ENCODE assay signal across 8 mouse cellular contexts in genomic region chr13:51400186-51400719, GRCm38 (mm10). TPM values are rescaled to one million over a fixed set of nuclear protein-coding genes. Genes with fewer than 3 reads are reported as not detected.
DNase-seq lines count a peak whose midpoint lies in the region; ATAC-seq and TF ChIP-seq lines count a peak whose summit lies in the region.

No protein-coding gene starts in this region.

- TF ChIP-seq CTCF in forebrain, postnatal 0 days (IDR thresholded peaks at IDR 0.05; ENCODE audit: low read depth) = no peak

- peak overlapping the region; percentile 55; the same call in 1 of the 2 replicates for H3K27ac ChIP-seq in forebrain, postnatal 0 days (ENCODE audit: low read depth, low read length)
- no peak overlapping the region for H3K27ac ChIP-seq in neural tube, embryonic 12.5 days

- WGBS in forebrain, postnatal 0 days = 34% methylated on average over 14 of the region's 14 CpGs
- 27% methylated on average over 14 of the region's 14 CpGs for WGBS in neural tube, embryonic 12.5 days

- H3K4me2 ChIP-seq in forebrain, postnatal 0 days (ENCODE audit: low read depth) = peak overlapping the region; percentile 62
- H3K4me2 ChIP-seq in neural tube, embryonic 12.5 days (replicated peaks) = peak overlapping the region; percentile 71

- no peaks in the 10 kb centered on the region for H3K27me3 ChIP-seq in forebrain, postnatal 0 days (ENCODE audit: insufficient read depth, low read length)
- H3K27me3 ChIP-seq in neural tube, embryonic 12.5 days (replicated peaks) = no peaks in the 10 kb centered on the region

- H3K4me3 ChIP-seq in forebrain, postnatal 0 days (ENCODE audit: low read depth, low read length) = peak overlapping the region; percentile 30
- H3K4me3 ChIP-seq in neural tube, embryonic 12.5 days = peak overlapping the region; percentile 37

- peak overlapping the region; percentile 44 for H3K9ac ChIP-seq in forebrain, postnatal 0 days
- H3K9ac ChIP-seq in neural tube, embryonic 12.5 days = 0 out of 2 replicates have a peak overlapping the region, but pooled peaks have one; percentile 48

- peak; percentile 44 for DNase-seq in embryo, embryonic 11 days
- no peak for DNase-seq in embryo, embryonic 10.5 days (ENCODE audit: low spot score)
- peak; percentile 27 to 45 for DNase-seq in spleen, postnatal 36 days (ENCODE audit: low spot score in 2 of 2)
- DNase-seq in spleen, postnatal 4 days (ENCODE audit: low spot score in 2 of 2) = no peak
- DNase-seq in forebrain, postnatal 0 days = no peak
- peak; percentile 48 to 79 for DNase-seq in kidney, postnatal 25 days

- ATAC-seq in forebrain, postnatal 0 days = peak; percentile 45; the same call in 1 of the 2 replicates
- peak; percentile 52 for ATAC-seq in neural tube, embryonic 12.5 days (ENCODE audit: low FRiP score, low read depth)
- no peak for ATAC-seq in cerebellum, adult (ENCODE audit: insufficient number of reproducible peaks, low FRiP score, low TSS enrichment)

- H3K4me1 ChIP-seq in forebrain, postnatal 0 days (ENCODE audit: insufficient read depth) = peaks cover 5% of the 10 kb centered on the region; the same call in 1 of the 2 replicates
- peaks cover 10% of the 10 kb centered on the region for H3K4me1 ChIP-seq in neural tube, embryonic 12.5 days

- no peaks in the 10 kb centered on the region for H3K36me3 ChIP-seq in forebrain, postnatal 0 days (ENCODE audit: insufficient read depth)
- H3K36me3 ChIP-seq in neural tube, embryonic 12.5 days = no peaks in the 10 kb centered on the region

- peaks cover 3% of the 10 kb centered on the region; the same call in 1 of the 2 replicates for H3K9me3 ChIP-seq in forebrain, postnatal 0 days (ENCODE audit: low read length)
- peaks cover 4% of the 10 kb centered on the region; the same call in 1 of the 2 replicates for H3K9me3 ChIP-seq in neural tube, embryonic 12.5 days

RNA-seq across cellular contexts. Expression of gene S1pr3, which starts 8.2 kb away (rescaled TPM):
- 4.2 and 8.4 TPM in 2 replicates for total RNA-seq in forebrain, postnatal 0 days (2014; rRNA removed)
- polyA plus RNA-seq in forebrain, postnatal 0 days (2015; fragmentation: Nextera tagmentation; extraction: Ambion mirVana) = 7.4 and 9.6 TPM in 2 replicates
- 26.1 and 30.2 TPM in 2 replicates for polyA plus RNA-seq in neural tube, embryonic 12.5 days (2016; fragmentation: Nextera tagmentation; extraction: Ambion mirVana)

Comparison
In these comparisons a context has a peak if more than half of its experiments do, and no peak if none do; other contexts are left out.
1. DNase-seq: peak in embryo, embryonic 11 days (single experiment), spleen, postnatal 36 days (2 of 2) and kidney, postnatal 25 days (2 of 2); none in embryo, embryonic 10.5 days (single experiment), spleen, postnatal 4 days (0 of 2) and forebrain, postnatal 0 days (single experiment).